Mouse (Mus musculus): Measurements from ENCODE around the gene Atg4c. TPM values are rescaled to one million over a fixed set of nuclear protein-coding genes. Genes with fewer than 3 reads are reported as not detected.

Gene Atg4c
- 10 to 100 TPM; 29.5 to 36.4 TPM for total RNA-seq (2021)
- long read RNA-seq, experiment 1, transcript Atg4c-201 (11 exons, 3,178 nt), result major isoform, 26 of 46 reads
- long read RNA-seq, experiment 1, transcript Atg4c-203 (11 exons, 2,792 nt), result minor isoform, 6 of 46 reads
- long read RNA-seq, experiment 1, partial matches to known transcripts, result 0 of 46 reads
- long read RNA-seq, experiment 1, other reads (novel, unspliced or antisense), result 14 of 46 reads
- long read RNA-seq, experiment 2, transcript Atg4c-201 (11 exons, 3,178 nt), result major isoform, 19 of 35 reads
- long read RNA-seq, experiment 2, partial matches to known transcripts, result 2 of 35 reads
- long read RNA-seq, experiment 2, other reads (novel, unspliced or antisense), result 10 of 35 reads

DNA sequence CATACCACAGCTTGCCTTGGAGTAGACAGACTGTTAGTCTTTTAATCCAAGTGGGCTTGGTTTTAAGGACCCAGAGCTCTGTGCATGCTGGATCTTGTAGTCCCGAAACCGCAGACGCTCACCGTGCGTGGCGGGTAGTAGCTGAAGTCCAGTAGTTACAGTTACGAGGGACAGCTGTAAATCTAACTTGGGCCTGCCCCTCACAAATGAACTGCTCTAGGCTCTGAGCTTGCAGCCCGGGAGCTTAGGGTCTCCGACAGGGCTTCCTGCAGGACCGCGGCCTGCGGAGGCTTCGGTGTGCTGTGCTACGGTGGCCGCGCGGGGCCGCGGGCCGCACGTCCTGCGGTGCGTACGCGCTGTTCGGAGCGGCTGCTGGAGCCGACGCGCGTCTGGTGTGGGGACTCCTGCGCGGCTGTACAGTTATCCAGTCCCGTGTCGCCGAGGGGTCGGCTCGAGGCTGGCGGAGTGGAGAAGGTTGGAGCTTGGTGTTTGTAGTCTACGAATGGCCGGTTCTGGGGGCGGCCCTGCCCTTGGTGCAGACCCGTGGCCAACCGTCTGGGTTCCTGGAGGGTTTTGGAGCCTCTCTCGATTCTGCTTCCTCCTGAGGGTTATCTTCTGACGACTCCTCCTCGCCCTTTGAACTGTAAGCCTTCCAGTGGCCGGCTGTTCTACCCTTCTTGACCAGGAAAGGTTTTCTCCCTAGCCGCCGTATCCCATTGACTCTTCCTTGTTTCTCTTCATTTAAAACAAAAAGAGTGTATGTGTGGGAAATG lies at the start of gene Atg4c:
Gene Atg4c (plus strand): TSS at position 125 of the 773 bp plus-strand sequence.
- peak; percentile 88 to 93 for DNase-seq (ENCODE audit: low spot score in 2 of 2)

DNA sequence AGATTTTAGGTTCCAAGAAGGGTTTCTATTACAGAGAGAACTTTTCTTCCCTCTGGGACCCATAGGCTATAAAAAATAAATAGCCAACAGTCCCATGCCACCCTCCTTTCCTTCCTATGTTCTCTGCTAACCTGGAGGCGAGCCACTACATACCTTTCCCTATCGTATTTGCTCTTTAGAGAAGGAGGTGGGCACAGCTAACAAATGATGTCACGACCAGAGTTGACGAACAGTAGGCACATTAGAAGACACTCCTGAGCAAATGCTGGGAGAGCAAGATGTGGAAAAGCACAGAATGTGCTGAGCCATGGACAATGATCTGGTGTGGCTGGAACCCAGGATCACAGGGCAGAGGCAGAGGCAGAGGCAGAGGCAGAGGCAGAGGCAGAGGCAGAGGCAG lies 42.3 kb upstream of the Atg4c start:
- no peak for DNase-seq (ENCODE audit: low spot score in 2 of 2)

DNA sequence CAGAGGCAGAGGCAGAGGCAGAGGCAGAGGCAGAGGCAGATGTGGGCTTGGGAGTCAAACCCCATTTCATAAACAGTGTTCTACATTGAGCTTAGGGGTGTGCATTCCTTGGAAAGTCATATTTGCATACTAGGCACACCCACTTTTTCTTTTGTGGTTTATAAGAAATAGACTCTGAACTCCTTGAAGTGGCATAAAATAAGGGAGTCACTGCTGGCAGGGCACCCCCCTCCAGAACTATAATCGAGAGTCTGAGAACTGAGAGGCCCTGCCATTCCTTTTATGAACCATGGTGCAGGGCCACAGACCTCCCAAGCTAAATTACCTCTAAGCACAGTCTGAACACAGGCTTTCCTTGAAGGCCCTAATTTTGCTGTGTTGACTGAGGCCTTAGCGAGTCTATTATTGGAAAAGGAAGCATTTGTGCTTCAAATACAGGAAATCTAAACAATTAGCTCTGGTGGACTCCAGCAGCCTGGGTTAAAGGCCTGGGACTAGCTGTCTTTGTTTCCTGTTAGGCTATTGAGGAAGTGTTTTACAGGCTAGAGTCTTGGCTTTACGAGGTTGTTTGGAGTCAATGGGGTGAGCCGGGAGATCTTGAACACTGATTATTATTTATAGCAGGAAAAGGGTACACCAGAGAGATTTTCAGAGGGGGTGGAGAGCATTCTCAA lies 41.7 kb upstream of the Atg4c start:
- DNase-seq (ENCODE audit: low spot score in 2 of 2), result no peak

DNA sequence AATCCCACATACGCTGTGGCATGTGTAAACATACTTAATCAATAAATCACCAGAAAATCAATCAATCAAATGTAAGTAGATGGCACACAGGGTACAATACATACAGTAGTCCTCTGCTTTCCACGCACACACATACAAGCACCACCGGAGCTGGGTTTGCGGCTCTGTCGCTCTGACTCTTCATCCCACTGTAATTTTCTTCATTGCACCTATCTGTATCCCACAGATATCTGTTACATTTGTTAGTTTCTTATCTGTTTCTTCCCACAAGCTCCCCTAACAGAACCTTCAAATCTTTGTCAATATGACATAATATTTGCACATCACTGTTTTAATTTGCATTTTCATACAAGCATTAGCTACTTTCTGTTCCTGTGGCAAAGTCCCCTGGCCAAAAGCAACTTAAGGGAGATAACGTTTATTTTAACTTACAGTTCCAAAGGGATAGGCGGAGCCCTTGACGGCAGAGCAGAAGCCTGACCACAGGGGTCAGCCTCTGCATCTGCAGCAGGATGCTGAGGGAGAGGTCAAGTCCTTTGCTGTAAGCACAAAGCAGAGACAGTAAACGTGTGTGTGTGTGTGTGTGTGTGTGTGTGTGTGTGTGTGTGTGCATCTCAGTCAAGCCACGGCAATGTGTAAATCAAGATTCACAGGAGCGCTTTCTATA lies 37.0 kb upstream of the Atg4c start:
- DNase-seq (ENCODE audit: low spot score in 2 of 2), result no peak

DNA sequence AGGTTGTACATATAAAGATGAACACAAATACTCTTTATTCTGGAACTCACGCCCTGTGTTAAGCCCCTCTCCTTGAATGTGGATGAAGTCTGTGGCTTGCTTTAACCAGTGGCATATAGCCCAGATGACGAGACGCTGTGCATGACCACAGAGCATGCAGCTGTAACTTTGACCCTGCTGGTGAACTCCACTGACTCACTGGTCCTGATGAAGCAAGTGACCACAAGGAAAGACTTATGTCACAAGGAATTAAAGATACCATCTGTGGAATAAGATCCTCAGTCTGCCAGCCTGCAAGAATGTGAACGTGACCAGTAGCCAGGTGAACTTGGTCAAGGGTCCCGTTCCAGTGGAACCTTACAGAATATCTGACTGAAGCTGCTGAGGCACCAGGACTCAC lies 35.2 kb upstream of the Atg4c start:
- no peak for DNase-seq (ENCODE audit: low spot score in 2 of 2)

DNA sequence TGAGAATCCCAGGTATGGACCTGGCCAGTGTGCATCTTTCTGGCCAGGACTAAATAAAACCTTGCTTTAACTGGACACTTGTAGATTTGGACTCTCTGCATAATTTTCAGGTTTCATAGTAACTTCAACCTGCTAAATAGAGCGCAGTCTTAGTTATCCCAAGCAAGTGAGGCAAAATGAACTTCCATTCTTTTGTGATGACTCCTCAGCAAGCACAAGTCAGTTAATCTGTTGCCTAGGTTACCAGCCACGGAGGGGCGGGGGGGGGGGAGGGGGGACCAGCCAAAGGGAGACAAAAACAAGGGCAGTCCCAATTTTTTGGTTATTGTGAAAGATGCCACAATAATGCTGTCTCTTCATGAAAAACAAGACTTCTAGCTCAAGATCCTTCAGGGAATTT lies 33.3 kb upstream of the Atg4c start:
- no peak for DNase-seq (ENCODE audit: low spot score in 2 of 2)

DNA sequence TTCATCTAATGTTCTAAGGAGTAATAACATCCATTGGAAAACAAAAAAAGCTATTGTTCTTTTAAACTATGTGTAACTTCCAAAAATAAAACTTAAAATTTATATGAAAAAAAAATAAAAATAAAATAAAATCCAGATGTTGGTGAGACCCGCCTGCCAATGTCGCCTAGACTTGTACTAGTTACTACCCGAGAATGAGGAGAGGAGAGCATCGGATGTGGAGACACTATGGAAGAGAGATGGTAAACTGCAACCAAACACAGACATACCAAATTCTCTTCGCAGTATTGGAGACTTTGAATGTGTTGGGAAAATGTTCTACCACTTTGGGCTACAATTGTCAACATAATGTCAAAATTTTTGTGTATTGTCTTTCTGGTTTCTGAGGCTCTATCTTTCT lies 32.8 kb upstream of the Atg4c start:
- no peak for DNase-seq (ENCODE audit: low spot score in 2 of 2)

DNA sequence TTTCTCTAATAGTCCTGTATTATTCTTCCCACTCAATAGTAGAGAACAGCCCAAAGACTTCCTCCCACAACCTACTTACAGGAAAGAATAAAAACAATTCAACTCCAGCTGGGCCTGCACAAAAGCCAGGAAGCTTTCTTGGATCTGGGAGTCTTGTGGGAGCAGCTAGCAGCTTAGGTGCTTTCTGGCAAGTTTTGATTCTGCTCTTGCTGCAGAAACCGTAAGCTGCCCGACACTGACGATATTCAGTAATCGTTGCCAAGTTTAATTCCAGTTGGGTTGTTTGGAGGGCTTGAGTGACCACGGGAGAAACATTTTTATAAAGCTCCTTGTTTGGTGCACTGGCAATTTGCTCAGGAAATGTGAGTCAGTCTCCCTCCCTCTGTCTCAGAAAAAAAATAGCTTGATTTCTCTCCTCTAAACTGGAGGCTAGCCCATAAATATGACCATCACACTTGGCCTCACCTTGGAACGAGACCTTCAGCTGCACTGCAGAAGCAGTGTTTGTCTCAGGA lies 32.2 kb upstream of the Atg4c start:
- DNase-seq (ENCODE audit: low spot score in 2 of 2), result no peak

DNA sequence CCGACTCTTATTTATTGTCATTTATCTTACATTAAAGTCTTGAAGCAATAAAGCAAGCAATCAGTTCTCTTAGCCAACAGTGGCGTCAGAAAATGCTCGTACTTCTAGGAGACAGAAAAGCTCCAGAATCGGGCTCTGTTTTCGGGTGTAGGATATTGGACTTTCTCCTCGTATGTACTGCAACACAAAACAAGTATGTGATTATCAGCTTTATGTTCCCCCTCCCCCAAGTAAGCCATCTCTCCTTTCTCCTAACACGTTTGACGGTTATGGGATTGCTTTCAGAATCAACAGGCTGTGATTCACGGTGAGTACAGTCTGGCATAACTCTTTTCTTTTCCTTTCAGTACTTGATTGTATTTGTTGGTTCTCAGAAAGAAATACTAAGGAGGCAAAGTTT lies 30.7 kb upstream of the Atg4c start:
- no peak for DNase-seq (ENCODE audit: low spot score in 2 of 2)

DNA sequence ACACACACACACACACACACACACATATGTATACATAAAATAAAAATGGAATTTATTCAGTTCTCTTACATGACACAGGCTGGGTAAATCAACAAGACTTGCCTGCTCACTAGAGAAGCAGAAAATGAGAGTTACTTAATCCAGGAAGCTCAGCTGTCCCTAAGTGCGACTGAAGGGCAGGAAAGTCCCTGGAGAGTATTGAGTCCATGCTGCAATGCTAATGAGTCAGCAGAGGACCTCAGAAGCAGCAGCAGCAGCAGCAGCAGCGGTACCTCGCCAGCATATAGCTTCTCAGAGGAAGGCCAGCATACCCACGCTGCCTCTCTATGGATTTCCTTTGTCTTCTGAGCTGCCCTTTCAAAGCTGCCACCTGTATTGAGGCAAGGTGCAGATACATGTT lies 30.2 kb upstream of the Atg4c start:
- DNase-seq (ENCODE audit: low spot score in 2 of 2), result no peak

DNA sequence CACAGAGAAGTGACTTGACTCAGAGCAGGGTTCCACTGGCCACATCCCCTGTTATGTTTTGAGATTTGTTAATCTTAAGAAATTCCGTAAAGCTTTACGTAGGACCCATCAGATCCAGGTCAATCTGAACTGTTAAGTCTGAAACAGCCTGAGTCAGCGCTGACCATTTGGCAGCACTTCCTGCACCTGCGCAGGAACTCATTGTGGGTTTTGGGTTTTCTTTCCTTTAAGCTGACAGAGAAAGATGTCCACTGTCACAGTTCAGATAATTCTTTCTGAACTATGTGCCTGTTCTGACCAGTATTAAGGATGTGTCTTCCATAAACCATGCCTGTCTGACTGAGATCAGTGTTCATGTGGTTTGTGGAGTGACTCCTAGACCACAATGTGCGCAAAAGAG lies 24.9 kb upstream of the Atg4c start:
- no peak for DNase-seq (ENCODE audit: low spot score in 2 of 2)

DNA sequence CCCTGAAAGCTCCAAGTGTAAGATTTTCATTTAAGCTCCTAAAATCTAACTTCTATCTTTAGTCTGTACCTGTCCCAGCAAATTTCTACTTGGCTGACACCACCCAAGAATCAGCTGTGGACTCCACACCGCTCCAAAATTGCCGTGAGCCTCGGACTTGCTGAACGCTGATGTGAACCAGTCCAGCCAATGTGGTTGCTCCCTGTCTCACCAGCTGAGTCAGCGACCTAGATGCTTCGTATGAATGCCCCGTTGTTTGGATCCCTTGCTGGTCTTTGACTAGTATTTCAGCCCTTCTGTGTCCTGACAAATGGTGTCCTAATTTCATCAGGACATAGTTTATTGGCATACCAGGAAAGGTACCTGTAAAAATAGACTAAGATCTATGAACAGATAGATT lies 19.5 kb upstream of the Atg4c start:
- no peak for DNase-seq (ENCODE audit: low spot score in 2 of 2)

DNA sequence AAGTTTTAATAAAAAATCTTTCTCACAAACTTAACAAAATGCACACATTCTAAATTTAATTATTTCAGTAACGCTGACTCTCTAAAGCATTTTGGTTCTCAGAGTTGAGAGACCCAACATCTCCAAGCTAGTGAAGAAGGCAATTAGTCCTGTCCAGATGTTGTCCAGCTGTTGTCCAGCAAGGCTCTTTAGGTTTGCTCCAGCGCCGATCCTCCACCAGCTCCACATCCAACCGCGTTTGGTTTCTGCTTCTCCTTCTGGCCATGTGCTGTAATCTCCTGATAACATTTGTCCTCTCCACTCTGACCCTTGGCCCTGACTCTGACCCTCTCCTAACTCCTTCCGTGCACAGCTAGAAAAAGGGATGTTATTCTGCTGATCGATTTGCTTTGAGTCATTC lies 16.9 kb upstream of the Atg4c start:
- DNase-seq (ENCODE audit: low spot score in 2 of 2), result no peak

DNA sequence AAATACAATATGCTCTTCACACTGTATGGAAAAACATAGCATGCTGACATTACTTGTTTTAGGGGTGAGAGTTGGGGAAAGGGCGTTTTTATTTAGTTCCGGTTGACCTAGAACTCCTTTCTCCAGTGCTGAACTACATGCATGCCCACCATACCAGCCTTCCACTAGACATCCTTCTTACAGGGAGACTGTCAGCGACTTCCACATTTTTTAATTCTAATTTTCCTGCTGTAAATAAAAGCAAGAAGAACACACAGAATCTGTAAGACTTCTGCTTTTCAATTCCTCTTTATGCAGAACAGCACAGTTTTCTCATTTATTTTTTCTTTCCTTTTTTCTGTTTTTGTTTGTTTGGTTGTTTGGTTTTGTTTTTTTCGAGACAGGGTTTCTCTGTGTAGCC lies 16.5 kb upstream of the Atg4c start:
- DNase-seq (ENCODE audit: low spot score in 2 of 2), result no peak

DNA sequence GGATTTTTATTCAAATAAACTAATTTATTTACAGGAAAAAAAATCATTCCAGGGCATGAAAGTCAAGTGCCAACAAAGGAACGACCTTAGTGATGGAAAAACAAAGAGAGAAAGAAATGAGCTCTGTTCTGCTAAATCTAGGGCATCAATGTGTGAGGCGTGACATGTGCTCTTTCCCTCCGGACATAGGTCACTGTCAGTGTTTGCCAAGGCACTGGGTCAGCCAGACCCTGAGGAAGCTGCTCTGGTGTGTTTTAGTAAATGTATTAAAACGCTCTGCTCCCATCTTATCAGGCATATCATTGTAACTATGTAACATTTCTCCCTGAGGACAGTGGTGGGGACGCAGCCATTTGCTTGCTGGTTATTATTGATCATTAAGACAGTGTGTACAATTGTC lies 14.9 kb upstream of the Atg4c start:
- DNase-seq (ENCODE audit: low spot score in 2 of 2), result no peak

DNA sequence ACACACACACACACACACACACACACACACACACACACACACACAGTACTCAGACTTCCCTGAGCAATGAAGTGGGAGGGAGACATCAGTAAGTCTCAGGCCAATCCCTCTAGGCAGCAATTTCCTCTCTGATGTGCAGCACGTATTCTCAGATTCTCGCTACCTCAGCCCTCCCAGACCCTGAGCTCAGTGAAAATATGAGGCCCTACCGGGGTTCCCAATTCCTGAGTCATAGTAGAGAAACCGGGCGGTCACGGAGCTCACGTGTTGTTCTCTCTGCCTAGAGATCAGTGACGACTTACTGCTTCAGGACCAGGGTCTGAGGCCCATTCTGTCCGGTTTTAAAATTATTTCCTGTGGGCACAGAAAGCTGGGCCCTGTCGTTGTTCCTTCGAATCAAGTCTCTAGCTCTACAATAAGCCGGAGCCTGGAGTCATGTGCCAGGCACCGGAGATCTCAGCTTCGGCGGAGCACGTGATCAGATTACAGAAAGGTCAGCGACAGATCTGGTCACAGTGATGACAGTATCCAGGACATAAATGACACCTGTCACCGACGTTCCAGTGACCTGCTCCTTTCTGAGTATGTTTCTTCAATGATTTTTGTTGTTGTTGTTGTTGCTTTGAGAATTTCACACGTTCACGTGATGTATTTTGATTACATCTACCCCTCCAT lies 14.2 kb upstream of the Atg4c start:
- DNase-seq (ENCODE audit: low spot score in 2 of 2), result no peak

DNA sequence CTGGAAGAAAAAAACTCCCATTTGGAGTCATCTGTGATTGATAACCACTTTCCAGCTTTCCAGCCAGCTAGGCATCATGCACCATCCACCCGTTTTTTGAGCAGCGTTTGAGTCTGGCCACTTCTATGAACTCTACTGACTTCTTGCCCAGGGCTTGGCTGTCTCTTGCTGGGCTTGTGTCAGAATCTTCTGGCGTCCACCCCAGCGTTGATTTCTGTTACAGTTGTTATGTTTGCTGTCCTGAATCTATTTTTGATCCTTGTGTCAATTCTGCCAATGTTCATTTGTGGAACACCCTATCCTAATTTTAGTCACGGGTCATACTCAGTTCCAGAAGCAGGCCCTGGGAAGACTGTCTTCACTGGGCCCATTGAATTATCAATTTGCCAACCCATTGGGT lies 12.8 kb upstream of the Atg4c start:
- no peak for DNase-seq (ENCODE audit: low spot score in 2 of 2)

DNA sequence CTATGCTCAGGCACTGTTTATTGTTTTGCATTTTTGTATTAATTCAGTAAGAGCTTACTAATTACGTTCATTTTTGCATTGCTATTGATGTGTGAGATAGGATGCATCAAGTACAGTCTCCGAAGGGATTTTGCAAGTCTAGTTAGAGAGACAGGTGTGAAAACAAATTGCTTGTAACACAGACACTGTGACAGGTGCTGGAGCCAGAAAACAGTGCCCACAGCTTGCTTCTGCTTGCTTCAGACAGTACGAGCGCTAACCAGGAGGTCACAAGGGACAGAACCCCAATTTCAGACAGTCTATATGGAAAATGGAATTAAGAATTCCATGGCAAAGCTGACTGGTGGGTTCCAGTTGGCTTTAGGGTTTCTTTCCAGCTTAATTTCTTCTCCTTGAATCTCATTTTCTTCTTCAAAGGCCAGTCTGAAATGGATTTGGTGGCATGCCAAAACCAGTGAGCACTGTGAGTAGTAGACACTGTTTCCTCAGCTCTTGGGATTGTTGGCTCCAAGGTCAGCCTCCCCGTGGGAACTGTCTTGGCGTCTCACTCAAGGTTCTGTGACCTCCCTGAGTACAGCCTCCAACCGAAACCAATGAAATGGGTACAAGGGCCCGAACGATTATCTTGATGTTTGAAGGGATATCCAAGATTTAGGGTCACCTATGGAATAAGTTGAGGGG lies 11.9 kb upstream of the Atg4c start:
- DNase-seq (ENCODE audit: low spot score in 2 of 2), result peak in 1 of 2 experiments; percentile 50

DNA sequence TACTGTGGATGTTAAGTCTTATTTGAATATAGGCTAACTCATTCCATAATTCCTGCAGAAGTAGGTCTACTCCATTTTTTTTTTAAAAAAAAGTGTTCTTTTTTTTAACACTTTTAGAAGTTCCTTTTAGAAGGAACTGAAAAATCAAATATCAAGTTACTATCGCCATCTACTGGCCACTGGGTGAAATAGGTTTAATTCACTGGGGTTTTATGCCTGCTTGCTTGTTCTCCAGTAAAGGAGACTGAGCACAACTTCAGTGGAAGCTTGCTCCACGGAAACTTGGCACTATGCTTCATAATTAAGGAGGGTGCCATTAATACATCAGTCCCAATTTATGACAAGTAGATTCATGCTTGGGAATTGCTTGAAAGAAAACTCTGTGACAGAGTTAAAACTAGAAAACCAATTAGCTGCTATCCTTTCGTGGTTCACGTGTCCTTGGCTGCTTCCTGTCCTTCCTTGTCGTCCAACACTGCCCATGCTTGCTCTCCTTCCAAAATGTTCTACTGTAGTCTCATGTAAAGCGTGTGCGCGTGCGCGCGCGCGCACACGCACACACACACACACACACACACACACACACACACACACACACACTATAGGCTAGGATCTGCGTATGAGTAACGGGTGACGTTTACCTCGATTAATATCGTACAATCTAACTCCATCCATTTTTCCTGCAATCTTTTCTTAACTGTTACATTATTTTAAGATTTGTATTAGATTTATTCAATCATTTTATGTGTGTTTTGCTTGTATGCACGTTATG lies 10.9 kb upstream of the Atg4c start:
- peak in 1 of 2 experiments; percentile 61 for DNase-seq (ENCODE audit: low spot score in 2 of 2)
